Mouse (Mus musculus) heart, postnatal 25 days (tissue): ENCODE data around the gene Hsd3b7. TPM values are rescaled to one million over a fixed set of nuclear protein-coding genes. Genes with fewer than 3 reads are reported as not detected.
"Not testable (repeated sequence)": the region's sequence is repeated elsewhere in the genome, so short reads cannot be mapped to it uniquely, and the experiment has no call there.

Experiments
- DNase-seq: peaks from one replicate; pipeline ENCODE4 v3.0.0; 2022; ENCODE audit warnings: low spot score
- intact Hi-C: fragments of 180-260 bp; cut with DNase I; formaldehyde crosslinking; loops from one replicate; pipeline ENCODE4 v1.15.1; 2025
- total RNA-seq, 2 experiments: library from RNA; stranded (reverse); gene quantifications; 2 replicates each; pipeline ENCODE4 v1.2.3; 2021

The Hsd3b7 gene
- total RNA-seq, 2 experiments from 2014 or later: 15.4 to 16.0 TPM

DNA sequence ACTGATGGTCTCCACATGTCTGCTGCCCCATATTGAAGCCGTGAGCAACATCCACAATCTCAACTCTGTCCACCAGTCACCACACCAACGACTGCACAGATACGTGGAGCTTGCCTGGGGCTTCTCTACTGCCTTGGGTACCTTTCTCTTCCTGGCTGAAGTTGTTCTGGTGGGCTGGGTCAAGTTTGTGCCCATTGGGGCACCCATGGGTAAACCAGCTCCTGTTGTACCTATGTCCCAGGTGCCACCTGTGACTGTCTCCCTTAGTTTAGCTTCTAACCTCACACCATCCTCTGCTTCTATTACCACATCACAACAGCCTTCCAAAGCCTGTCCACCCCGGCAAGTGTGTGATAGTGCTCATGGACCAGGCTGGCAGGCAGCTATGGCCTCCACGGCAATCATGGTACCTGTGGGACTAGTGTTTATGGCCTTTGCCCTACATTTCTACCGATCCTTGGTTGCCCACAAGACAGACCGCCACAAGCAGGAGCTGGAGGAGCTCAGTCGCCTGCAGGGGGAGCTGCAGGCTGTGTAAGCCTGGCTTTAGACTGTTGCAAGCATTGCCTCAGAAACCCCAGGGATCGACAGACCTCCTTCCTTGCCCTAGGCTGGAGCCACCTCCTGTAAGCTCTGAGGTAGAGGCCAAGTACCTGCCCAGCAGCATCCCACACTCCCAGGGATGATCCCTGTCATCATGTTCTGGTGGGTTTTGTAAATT, 26.6 kb upstream of the Hsd3b7 start:
- DNase-seq: no peak
- intact Hi-C loops: no loop called here

DNA sequence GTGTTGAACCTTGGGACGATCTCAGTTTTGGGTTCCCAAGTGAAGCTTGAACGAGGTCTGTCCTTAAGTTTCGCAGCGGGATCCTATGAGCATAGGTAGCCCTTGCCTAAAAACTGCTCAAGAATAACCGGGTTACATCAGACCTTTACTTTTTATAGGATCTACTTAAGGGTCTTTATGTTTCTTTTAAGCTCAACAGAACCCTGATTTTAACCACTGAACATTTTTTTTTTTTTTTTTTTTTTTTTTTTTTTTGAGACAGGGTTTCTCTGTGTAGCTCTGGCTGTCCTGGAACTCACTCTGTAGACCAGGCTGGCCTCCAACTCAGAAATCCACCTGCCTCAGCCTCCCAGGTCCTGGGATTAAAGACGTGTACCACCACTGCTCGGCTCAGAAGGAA, 24.6 kb upstream of the Hsd3b7 start:
- intact Hi-C loops, DNase-seq: not testable (repeated sequence)

DNA sequence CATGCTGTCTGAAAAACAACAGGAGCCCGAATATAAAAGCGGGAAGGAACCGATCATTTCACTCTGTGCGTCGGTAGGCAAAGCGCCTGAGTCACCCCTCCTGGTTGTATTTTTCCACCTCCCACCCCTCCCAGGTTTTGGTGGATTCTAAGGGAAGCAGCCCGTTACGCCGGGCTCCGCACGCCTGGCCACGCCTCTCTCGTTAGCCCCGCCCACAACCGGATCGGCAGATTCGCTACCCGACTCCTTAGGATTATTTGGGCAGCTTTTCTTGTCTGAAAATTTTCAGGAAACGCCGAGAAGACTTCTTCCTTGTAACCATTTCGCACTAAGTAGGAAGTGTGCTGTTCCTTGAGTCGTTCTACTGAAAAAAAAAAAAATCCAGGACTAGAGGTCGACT, 24.0 kb upstream of the Hsd3b7 start, which contains the start of gene Setd1a:
Gene Setd1a (plus strand): TSS at position 245 of the 400 bp plus-strand sequence.
- DNase-seq: peak; percentile 68
- intact Hi-C loops: no loop called here

DNA sequence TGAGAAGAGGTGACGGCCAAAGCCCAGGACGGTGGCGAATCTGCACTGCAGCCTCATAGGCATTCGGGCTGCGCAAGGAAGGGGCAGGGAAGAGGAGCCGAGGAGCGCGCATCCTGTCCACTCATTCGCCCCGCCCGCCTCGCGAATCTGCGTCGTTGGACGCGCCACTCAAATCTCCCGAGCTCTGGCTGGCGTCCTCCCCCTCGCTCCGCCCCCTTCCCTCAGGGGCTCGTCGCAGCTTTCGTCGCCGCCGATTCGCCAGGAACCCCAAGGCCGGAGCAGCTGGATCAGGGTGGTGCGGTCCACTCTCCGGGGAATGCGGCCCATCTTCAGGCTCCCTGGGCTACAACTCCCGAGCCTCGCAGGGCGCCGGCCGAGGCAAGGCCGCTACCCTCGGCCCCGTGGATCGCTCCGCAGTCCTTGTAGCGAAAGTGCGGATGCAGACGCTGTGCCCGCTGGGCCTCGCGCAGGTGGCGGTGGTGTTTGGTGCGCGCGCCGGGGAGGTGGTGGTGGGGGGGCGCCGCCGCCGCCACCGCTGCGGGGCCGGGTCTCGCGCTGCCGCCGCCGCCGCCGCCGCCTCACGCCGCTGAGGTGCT, 23.4 kb upstream of the Hsd3b7 start:
- intact Hi-C loops: no loop called here
- peak; percentile 93 for DNase-seq

DNA sequence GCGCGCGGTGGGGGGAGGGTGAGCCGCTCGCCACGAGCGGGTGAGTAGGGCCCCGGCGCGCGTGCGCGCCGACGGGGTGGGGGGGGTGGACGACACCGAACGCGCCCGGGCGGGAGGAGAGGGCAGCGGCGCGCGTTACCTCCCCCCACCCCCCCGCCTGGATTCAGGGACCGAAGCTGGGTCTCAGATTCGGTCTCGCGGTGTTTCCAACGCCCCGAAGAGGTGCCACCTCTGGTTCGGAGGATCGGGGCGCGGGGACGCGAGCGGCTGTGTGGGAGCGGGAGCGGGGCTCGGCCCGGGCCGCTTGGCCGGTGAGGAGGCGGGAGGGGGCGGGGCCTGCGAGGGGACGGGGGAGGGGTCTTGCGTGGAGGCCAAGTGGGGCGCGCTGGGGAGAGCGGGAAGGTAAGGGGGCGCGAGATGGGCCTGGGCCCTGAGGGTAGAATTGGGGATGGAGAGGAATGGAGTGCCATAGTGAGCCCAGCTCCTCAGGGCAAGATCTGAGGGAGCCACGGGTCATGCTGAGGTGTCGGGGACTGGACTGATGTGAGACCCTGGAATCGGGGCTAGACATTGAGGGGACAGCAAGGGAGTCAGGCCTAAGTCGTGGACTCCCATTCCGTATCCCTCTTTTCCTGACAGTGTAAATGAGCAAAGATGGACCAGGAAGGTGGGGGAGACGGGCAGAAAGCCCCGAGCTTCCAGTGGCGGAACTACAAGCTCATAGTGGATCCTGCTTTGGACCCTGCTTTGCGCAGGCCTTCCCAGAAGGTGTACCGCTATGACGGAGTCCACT, 22.7 kb upstream of the Hsd3b7 start:
- intact Hi-C loops: no loop called here
- no peak for DNase-seq

DNA sequence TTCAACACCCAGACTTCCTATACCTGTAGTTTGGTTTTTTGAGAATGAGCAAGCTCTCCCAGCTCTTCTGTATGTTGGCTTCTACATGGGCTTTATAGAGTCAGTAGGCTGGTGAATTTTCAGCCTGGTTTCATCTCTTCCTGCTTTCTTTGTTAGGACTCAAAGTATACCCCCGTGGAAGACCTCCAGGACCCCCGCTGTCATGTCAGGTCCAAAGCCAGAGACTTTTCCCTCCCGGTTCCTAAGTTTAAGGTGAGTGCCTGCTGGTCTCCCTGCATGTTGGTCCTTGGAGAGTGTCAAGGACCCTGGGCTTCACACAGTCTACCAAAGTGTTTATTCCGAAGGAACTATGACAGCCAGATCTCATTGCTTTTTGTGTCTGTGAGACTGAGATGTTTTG, 22.1 kb upstream of the Hsd3b7 start:
- intact Hi-C loops: no loop called here
- DNase-seq: no peak

DNA sequence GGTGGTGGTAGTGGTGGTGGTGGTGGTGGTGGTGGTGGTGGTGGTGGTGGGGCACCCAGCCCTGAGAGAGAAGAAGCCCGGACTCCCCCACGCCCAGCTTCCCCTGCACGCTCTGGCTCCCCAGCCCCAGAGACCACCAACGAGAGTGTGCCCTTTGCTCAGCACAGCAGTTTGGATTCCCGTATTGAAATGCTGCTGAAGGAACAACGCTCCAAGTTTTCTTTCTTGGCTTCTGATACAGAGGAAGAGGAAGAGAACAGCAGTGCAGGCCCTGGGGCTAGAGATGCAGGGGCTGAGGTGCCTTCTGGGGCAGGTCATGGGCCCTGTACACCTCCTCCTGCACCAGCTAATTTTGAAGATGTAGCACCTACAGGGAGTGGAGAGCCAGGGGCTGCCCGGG, 15.1 kb upstream of the Hsd3b7 start, which contains the start of gene Gm49388:
Gene Gm49388 (plus strand): TSS at position 301 of the 400 bp plus-strand sequence.
- DNase-seq: no peak
- intact Hi-C loops: no loop called here

DNA sequence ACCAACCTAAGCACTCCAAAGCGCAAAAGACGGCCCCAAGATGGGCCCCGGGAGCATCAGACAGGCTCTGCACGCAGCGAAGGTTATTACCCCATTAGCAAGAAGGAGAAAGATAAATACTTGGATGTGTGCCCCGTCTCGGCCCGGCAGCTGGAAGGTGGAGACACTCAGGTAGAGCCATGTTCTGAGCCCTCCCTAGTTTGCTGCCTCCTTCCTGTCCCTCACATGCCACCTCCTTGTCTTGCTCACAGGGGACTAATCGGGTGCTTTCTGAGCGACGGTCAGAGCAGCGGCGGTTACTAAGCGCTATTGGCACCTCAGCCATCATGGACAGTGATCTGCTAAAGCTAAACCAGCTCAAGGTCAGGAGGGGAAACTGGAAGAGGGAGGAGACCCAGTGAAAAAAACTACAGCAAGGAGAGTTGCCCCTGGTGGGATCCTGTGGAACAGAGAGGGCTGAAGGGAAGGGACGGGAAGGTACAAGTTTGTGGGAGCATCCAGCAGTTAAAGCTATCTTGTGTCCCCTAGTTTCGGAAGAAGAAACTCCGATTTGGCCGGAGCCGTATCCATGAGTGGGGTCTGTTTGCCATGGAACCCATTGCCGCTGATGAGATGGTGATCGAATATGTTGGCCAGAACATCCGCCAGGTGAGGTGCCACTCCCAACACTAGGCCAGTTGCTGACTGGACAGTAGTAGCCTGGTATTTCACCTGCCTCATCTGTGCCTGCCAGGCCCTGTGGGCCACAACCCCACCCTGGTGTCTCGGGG, 3.1 kb upstream of the Hsd3b7 start:
- DNase-seq: no peak
- intact Hi-C loops: loop anchor here (5.0 kb wide), 1 partner anchor 135 kb away; the partner anchor contains the start of gene Prss8

DNA sequence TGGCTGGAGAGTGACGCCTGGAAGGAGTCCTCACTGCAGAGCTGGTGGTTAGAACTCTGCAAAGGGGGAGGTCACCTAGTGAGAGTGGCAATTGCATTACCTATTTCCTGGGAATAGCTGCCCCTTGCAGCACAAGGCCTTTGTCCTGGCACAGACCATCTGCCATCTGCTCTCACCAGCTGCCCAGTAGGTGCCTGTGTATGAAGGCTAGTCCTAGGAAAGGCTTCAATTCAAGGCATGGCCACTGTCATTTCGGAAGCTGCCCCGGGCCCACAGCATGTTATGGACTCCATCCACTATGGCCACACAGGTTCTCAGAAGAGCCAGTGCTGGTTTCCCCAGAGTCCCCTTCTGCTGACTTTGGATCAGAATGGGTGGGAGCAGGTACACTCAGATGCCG, 1.8 kb upstream of the Hsd3b7 start:
- intact Hi-C loops: loop anchor here (2.0 to 5.0 kb wide), 2 partner anchors 78 to 134 kb away; partner anchors contain the start of genes Prss8, Zfp646 and Zfp668

DNA sequence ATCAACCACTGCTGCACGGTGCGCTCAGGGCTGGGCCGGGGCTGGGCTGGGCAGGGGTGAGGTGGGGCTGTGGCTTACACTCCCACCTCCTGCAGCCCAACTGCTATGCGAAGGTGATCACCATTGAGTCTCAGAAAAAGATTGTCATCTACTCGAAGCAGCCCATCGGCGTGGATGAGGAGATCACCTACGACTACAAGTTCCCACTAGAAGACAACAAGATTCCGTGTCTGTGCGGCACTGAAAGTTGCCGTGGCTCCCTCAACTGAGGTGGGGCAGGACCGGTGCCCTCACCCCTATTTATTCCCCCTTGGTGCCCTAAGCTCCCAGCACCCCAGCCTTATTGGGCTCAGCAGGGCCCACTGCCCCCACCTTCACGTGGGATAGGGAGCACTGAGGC, 1.2 kb upstream of the Hsd3b7 start:
- intact Hi-C loops: loop anchor here (2.0 to 5.0 kb wide), 2 partner anchors 78 to 133 kb away; partner anchors contain the start of genes Prss8, Zfp646 and Zfp668
- DNase-seq: no peak

More for the DNA sequence above, 1.8 kb upstream of the Hsd3b7 start:
- no peak for DNase-seq

DNA sequence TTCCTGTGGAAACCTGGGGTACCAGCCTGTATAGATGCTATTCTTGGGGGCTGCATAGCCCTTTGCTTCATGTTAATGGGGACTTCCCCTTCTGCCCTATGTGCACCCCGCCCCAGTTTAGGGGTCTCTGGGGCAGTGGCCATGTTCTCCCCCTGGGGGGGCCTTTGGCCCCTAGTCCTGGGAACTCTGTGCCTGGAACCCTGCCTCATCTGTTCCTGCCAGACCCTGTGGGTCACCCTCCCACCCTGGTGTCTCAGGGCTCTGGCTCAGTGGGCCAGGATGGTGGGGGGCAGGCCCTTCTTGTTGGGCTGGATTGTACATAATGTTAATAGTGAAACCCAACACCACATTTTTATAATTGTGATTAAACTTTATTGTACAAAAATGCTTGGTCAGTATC, 666 bp upstream of the Hsd3b7 start:
- no peak for DNase-seq
- intact Hi-C loops: loop anchor here (2.0 to 5.0 kb wide), 5 partner anchors 15 to 133 kb away; partner anchors contain the start of genes Prss53, Prss8, Zfp646 and Zfp668

DNA sequence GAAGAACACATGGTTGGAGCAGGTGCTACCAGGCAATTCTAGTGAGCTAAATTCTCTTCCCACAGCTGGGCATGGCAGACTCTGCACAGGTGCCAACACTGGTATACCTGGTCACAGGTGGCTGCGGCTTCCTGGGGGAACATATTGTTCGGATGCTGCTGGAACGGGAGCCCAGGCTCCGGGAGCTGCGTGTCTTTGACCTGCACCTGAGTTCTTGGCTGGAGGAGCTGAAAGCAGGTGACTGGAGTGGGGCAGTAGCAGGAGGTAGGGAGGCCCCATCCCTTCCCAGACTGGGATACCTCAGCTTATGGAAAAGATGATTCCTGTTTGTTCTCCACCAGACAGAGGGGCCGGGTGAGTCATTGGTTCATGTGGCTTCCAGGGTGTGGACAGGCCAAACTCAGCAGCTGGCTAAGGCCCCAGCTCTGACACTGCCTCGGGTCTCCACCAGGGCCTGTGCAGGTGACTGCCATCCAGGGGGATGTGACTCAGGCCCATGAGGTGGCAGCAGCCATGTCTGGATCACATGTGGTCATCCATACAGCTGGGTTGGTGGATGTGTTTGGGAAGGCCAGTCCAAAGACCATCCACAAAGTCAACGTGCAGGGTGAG, 712 bp downstream of the Hsd3b7 start:
- intact Hi-C loops: loop anchor here (2.0 to 5.0 kb wide), 3 partner anchors 14 to 91 kb away; partner anchors contain the start of gene Prss53
- DNase-seq: no peak

DNA sequence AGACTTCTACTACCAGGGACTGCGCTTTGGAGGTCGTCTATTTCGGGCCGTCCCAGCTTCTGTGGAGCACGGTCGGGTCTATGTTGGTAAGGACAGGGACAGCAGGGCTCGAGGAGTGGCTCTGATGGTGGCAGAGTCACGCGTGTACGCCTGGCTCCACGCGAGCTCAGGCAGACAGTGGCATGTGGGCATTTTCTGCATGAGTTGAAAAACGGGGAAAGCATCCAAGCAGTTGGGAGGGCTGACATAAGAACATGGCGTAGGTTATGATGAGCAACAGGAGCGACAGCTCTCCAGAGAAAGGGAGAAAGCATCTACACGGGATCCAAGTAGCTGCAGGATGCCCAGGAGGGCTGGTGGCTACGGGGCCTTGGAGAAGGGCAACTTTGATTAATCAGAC, 1.9 kb downstream of the Hsd3b7 start:
- DNase-seq: no peak
- intact Hi-C loops: loop anchor here (5.0 kb wide), 1 partner anchor 90 kb away; the partner anchor contains the start of gene Prss53

DNA sequence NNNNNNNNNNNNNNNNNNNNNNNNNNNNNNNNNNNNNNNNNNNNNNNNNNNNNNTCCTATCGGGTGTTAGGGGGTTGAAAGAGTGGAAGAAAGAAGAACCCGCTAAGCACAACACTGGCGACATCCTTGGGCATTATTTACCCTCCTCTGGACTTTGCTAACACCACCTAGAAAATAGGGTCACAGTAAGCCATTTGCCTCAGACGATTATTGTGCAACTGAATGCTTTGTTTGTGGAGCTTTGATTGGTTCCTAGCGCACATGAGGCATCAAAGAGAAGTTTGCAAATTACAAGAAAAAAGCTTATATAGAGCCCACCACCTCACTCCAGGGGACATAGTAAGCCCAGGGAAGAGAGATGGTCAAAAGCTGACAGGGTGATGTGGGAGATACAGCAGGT, 8.4 kb downstream of the Hsd3b7 start:
- intact Hi-C loops: no loop called here
- no peak for DNase-seq

DNA sequence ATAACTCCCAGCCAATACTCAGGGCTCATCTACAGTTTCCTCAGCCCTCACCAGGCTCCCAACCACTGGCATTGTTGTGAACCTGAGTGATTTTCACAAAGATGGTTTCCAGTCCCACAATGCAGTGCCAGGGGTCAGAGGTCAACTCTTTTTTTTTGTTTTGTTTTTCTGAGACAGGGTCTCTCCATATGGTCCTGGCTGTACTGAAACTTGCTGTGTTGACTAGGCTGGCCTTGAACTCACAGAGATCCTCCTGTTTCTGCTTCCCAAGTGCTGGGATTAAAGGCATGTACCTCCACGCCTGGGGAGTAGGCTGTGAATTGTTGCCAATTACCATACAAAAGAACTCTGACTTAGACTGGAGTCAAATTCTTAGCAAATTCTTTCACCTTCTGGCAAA, 9.4 kb downstream of the Hsd3b7 start:
- intact Hi-C loops: no loop called here
- DNase-seq: no peak

DNA sequence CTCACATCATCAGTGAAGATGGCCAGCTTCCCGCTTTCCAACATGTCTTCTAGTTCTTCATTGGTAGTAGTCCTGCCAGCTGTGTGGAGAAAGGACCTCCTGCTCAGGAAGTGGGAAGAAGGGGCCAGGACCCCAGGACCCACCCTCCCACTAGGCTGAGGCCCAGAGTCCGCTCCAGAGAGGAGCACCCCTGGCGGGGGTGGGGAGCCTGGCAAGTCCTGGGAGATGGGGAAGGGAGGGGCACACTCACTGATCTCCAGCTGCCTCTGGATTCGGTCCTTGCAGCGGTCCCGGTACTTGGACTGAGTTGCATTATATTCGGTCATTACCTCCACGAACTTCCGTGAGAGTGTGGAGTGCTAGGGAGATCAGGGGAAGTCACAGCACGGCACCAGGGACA, 10.2 kb downstream of the Hsd3b7 start:
- no peak for DNase-seq
- intact Hi-C loops: no loop called here

DNA sequence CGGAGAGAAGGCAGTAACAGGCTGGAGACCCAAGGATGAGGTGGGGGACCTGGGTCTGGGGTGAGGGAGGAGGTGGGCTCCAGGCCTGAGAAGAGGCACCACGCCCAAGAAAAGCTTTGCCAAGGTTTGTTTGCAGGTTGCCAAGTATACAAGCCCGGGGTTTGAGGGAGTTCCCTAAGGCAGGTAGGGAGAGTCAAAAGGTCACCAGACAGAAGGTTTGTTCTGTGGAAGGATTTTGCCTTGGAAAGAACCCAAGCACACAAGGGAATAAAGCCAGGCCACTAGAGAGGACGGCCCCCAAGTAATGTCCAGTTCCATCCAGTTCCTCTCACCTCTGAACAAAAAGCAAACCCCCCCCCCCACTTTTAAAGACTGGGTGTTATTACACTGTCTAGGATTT, 10.8 kb downstream of the Hsd3b7 start:
- intact Hi-C loops: no loop called here
- DNase-seq: no peak

DNA sequence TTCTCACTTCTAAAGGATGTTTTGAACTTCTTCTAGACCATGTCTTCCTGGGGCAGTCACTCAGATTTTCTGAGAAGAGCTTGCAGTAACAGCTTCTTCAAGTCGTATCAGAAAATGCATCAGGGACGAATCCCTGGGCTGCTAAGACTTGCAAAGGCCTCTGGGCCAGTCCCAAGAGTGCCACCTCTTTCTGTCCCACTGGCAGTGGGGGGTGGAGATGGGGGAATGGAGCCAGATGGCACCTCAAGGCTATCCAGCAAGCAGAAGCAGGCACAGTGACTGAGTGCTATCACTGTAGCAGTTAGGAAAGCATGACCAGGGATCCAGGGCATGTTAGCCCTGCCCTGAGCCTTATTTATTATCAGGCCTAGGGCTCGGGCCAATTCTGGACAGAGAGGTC, 11.9 kb downstream of the Hsd3b7 start:
- DNase-seq: no peak
- intact Hi-C loops: no loop called here

DNA sequence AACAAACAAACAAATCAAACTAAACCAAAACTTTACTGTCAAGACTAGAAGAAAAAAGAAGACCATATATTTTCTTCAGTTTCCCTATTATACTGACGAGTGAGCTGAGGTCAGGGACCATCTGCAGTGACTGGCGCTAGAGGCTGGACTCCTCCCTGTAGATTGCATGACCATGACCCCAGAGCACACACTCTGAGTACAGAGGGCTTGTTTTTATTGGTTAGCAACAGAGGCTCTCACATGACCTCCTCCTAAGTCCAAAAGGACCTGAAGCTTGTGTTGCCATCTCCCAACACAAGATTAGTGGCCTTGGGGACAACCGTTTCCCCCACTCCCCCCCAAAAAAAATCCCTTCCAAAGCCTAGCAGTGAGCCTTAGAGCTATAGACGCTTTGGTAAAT, 13.4 kb downstream of the Hsd3b7 start:
- no peak for DNase-seq

More for the DNA sequence above, 13.4 kb downstream of the Hsd3b7 start:
- intact Hi-C loops: loop anchor here (2.0 kb wide), 1 partner anchor 13 kb away; the partner anchor contains the start of gene Hsd3b7
